Mouse (Mus musculus) natural killer cell, adult 2 months (primary cell): ENCODE measurements around the gene Ccdc180.
A peak's percentile ranks its signal among the peaks of the same experiment; 100 is the strongest.

Experiments
- DNase-seq, 2 experiments: peaks; one replicate each; pipeline ENCODE4 v3.0.0; 2022; ENCODE audit warnings: low spot score in 2 of 2

Gene Ccdc180

DNA sequence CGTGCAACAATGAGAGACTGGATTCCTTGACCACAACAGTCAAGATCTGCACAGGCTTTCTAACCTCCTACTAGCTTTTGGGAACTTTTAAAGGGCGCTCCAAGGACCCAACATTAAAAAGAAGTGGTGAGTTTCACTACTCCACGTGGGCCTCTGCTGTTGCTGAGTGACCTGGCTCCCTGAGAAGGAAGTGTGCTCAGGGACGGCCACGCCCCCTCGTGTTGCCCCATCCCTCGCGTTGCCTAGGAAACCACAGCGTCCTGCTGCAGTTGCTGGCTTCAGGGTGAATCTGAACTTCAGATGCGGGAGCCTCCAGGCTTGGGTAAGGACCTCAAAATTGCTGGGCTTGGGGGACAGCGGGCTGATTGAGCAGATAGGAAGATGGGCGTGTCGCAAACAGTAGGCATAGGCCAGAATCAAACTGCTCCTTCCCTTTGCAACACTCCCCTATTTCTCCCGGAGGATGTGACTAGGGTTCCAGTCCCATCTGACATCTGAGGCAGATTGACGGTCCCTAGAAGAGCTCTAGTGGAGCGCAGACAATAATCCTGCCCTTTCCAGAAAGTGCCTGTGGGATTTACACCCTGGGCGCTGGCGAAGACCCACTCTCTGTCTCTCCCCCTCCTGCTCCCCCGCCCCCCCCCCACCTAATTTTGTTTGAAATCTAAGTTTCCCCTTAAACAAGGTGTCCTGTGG, at the start of gene Ccdc180:
Ccdc180 (plus strand) TSS at position 238 of the 696 bp plus-strand sequence.
- peak; percentile 19 to 70 for DNase-seq

DNA sequence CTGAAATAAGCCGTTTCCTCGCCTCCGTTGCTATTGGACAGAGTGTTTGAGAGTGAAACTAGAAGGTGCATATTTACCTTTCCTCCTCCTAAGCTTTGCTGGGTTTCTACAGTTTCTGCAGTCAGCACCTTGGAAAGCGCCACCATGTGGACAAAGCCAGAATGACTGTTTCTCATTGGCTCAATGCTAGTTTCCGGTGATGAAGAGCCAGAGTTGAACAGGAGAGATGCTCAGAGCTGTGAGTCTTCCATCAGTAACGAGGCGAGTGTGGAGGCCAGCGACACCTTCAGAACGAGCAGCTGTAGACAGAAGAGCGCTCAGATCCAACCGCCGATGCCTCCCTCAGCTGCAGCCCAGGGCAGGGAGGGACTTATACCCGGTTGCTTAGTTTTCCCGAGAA, 45.7 kb upstream of the Ccdc180 start:
- DNase-seq, result peak in 1 of 2 experiments; percentile 19

- no peak for DNase-seq
Measured at GRCm38 (mm10) chr4:45846263-45846662, 43.8 kb upstream of the Ccdc180 start.

GRCm38 (mm10) chr4:45848109-45848824, 41.8 kb upstream of the Ccdc180 start, which contains the start of gene Stra6l:
Stra6l (plus strand) TSS chr4:45848664.
- no peak for DNase-seq

GRCm38 (mm10) chr4:45848825-45849156, 41.3 kb upstream of the Ccdc180 start:
- no peak for DNase-seq

GRCm38 (mm10) chr4:45849419-45849818, 40.7 kb upstream of the Ccdc180 start:
- DNase-seq, result no peak

DNA sequence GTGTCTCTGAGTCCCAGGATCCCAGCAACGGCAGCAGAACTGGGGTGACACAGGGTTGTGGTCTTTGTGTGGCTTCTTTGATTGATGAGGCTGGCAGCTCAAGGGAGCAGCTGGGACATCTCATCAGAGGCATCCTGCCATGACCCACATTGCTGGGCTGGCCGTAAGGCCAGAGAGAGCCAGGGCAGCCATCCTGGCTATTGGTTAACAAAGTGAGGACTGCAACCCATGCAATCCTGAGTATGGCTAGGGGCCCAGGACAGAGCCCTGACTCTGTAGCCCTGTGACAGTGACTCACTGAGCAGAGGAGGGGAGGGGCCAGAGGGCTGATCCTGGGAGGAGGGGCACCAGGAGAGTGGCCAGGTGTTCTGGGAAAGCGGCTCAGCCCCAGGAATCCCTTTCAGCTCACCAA, 38.5 kb upstream of the Ccdc180 start:
- DNase-seq, result no peak

- no peak for DNase-seq
Measured at GRCm38 (mm10) chr4:45853496-45854246, 36.4 kb upstream of the Ccdc180 start.

GRCm38 (mm10) chr4:45855803-45856424, 34.2 kb upstream of the Ccdc180 start:
- DNase-seq, result peak; percentile 5 to 35

GRCm38 (mm10) chr4:45861160-45861559, 28.9 kb upstream of the Ccdc180 start:
- no peak for DNase-seq

GRCm38 (mm10) chr4:45867416-45867815, 22.7 kb upstream of the Ccdc180 start:
- DNase-seq, result no peak

DNA sequence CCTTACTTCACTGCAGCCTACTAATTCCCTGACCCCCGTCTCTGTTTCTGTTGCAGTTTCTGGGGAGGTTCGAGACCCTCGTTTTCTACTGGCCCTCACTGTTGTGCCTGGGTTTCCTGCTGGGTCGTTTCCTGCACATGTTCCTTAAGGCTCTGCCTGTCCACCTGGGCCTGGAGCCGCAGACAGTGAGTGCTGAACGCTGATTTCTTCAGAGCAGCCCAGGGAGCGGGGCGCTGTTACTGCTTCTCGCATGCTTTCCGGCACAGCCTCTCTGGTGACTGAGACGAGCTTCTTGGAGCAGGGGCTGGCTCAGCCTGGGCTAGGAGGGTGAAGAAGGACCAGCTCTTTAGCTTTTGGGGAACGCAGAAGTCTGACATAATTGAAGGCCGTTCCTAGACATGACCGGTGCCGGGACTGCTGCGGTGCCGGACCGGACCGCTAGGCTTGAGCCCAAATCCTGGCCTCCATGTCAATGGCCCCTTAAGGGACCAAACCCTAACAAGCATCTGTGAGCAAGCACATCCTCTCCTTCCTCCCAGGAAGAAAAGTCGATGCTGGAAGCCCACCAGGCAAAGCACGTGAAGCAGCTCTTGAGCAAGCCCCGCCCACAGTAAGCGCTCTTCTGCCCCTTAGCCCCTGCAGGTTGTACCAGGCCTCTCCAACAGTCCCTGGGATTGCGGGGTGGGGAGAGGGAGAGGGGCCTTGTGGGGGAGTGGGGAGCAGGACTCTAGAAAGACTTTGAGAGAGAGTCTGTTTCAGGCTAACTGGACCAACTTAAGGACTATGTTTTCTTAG, 20.9 kb upstream of the Ccdc180 start:
- DNase-seq, result no peak

DNA sequence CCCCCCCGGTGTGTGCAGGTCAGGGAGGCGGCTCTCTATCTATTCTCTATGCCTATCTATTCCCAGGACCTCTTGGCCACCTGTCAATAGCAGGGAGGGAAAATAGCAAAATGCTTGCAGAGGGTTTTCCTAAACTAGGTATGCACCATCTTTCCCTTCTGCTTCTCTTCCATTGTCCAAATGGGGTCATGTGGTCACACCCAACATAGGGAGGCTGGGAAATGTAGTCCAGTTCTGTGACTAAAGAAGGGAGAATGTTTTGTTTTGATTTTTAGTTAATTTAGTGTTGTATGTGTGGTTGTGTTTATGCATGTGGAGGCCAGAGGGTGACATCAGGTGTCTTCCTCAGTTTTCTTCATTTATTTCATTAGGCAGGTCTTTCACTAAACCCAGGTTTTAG, 18.0 kb upstream of the Ccdc180 start:
- DNase-seq, result no peak

- peak in 1 of 2 experiments; percentile 32 for DNase-seq
Measured at GRCm38 (mm10) chr4:45878929-45879328, 11.2 kb upstream of the Ccdc180 start.

- no peak for DNase-seq
Measured at GRCm38 (mm10) chr4:45882521-45882920, 7.6 kb upstream of the Ccdc180 start.

DNA sequence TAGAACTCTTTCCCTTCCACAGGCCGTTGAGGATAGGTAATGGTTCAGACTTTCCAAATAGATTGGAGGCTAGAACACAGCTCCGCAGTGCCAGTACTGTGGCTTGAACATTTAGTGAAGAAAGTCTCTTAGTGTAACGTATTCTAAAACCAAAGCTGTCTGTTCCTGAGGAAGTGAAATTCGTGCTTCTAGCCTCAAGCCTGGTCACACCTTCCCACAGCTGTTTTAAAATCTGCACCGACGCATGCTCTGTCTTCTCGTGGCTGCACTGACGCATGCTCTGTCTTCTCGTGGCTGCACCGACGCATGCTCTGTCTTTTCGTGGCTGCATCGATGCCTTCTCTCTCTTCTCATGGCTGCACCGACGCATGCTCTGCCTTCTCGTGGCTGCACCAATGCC, 6.9 kb upstream of the Ccdc180 start:
- peak in 1 of 2 experiments; percentile 31 for DNase-seq

- DNase-seq, result no peak
Measured at GRCm38 (mm10) chr4:45889487-45889886, 616 bp upstream of the Ccdc180 start.

- no peak for DNase-seq
Measured at GRCm38 (mm10) chr4:45896425-45897081, 6.5 kb downstream of the Ccdc180 start.

- no peak for DNase-seq
Measured at GRCm38 (mm10) chr4:45898413-45898812, 8.3 kb downstream of the Ccdc180 start.

DNA sequence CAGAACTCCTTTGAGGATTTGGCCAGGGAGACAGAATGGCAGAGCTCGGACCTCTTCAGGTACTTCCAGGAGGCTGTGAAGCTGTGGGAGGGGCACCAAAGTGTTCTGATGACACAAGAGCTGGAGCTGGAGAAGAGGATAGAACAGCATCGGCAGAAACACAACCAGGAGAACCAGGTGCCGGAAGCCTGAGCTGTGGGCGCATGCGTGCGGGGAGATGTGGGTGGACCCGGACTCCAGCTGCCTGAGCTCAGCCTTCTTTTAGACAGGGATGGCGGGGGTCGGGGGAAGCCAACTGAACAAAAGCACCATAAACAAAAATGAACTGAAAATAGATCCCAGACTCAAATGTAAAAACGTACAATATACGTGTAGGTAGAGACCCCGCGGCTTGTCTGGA, 19.2 kb downstream of the Ccdc180 start:
- no peak for DNase-seq

- DNase-seq, result no peak
Measured at GRCm38 (mm10) chr4:45909924-45910323, 19.8 kb downstream of the Ccdc180 start.
